Mouse (Mus musculus): ENCODE data around the gene Alg9.

The Alg9 gene

GRCm38 (mm10) chr9:50852634-50853349 is 78.0 kb downstream of the Alg9 start:
- DNase-seq (ENCODE audit: low read depth), result peak; percentile 55

- no peak for DNase-seq (ENCODE audit: low read depth)
These were observed 79.6 kb downstream of the Alg9 start for GRCm38 (mm10) chr9:50854376-50854775.

GRCm38 (mm10) chr9:50855133-50855766 is 80.4 kb downstream of the Alg9 start:
- no peak for DNase-seq (ENCODE audit: low read depth)

GRCm38 (mm10) chr9:50855780-50856179 is 81.0 kb downstream of the Alg9 start:
- no peak for DNase-seq (ENCODE audit: low read depth)

GRCm38 (mm10) chr9:50856341-50857081 is 81.7 kb downstream of the Alg9 start:
- peak; percentile 94 for DNase-seq (ENCODE audit: low read depth)

GRCm38 (mm10) chr9:50857082-50857641 is 82.3 kb downstream of the Alg9 start:
- no peak for DNase-seq (ENCODE audit: low read depth)

- DNase-seq (ENCODE audit: low read depth), result no peak
These were observed 83.9 kb downstream of the Alg9 start for GRCm38 (mm10) chr9:50858681-50859080.

GRCm38 (mm10) chr9:50861119-50861839 is 86.5 kb downstream of the Alg9 start:
- no peak for DNase-seq (ENCODE audit: low read depth)

- DNase-seq (ENCODE audit: low read depth), result no peak
These were observed 89.0 kb downstream of the Alg9 start for GRCm38 (mm10) chr9:50863824-50864223.

GRCm38 (mm10) chr9:50864877-50865276 is 90.1 kb downstream of the Alg9 start:
- DNase-seq (ENCODE audit: low read depth), result no peak

GRCm38 (mm10) chr9:50865803-50866202 is 91.0 kb downstream of the Alg9 start:
- DNase-seq (ENCODE audit: low read depth), result no peak

- DNase-seq (ENCODE audit: low read depth), result no peak
These were observed 92.2 kb downstream of the Alg9 start for GRCm38 (mm10) chr9:50867015-50867414.

GRCm38 (mm10) chr9:50868182-50868581 is 93.4 kb downstream of the Alg9 start:
- no peak for DNase-seq (ENCODE audit: low read depth)

GRCm38 (mm10) chr9:50873210-50873609 is 98.4 kb downstream of the Alg9 start:
- DNase-seq (ENCODE audit: low read depth), result no peak

- no peak for DNase-seq (ENCODE audit: low read depth)
These were observed 99.2 kb downstream of the Alg9 start for GRCm38 (mm10) chr9:50874031-50874430.

GRCm38 (mm10) chr9:50875470-50875869 is 100.7 kb downstream of the Alg9 start:
- DNase-seq (ENCODE audit: low read depth), result no peak

- DNase-seq (ENCODE audit: low read depth), result no peak
These were observed 101.5 kb downstream of the Alg9 start for GRCm38 (mm10) chr9:50876287-50876686.

GRCm38 (mm10) chr9:50877431-50877830 is 102.6 kb downstream of the Alg9 start:
- DNase-seq (ENCODE audit: low read depth), result no peak

- no peak for DNase-seq (ENCODE audit: low read depth)
These were observed 107.4 kb downstream of the Alg9 start for GRCm38 (mm10) chr9:50882183-50882582.

GRCm38 (mm10) chr9:50884093-50884492 is 109.3 kb downstream of the Alg9 start:
- no peak for DNase-seq (ENCODE audit: low read depth)

- DNase-seq (ENCODE audit: low read depth), result peak; percentile 34
These were observed 110.2 kb downstream of the Alg9 start for GRCm38 (mm10) chr9:50884741-50885599.

All from induced T-regulatory cell, adult 2 months (primary cell).